Mouse (Mus musculus) embryonic facial prominence, embryonic 11.5 days (tissue): ENCODE measurements around the gene Baz1b. TPM values are rescaled to one million over a fixed set of nuclear protein-coding genes. Genes with fewer than 3 reads are reported as not detected.
A peak's percentile ranks its signal among the peaks of the same experiment; 100 is the strongest.

Experiments used
- ATAC-seq: fragments of 200-750 bp; cut with Nextera tagmentation; replicated peaks from 2 replicates; pipeline ENCODE4 v1.8.0; 2017; ENCODE audit warnings: low read depth; ENCODE audit not compliant: insufficient number of reproducible peaks, low FRiP score, low TSS enrichment
- DNase-seq: peaks from one replicate; pipeline ENCODE4 v3.0.0-alpha.2; 2015; ENCODE audit warnings: low spot score
- H3K27ac ChIP-seq: fragments of 300-500 bp; sonication (generic); replicated peaks from 2 replicates; pipeline ENCODE4 v1.5.1; 2014; ENCODE audit warnings: mild to moderate bottlenecking, low read depth, low read length, control low read depth
- H3K27me3 ChIP-seq: fragments of 300-500 bp; sonication (generic); 2 replicates; pipeline ENCODE4 v1.6.1; 2014; ENCODE audit warnings: mild to moderate bottlenecking, low read length, moderate library complexity, mixed read lengths; ENCODE audit not compliant: control insufficient read depth, insufficient read depth
- H3K36me3 ChIP-seq: fragments of 300-500 bp; sonication (generic); replicated peaks from 2 replicates; pipeline ENCODE4 v1.6.1; 2014; ENCODE audit warnings: low read depth, mild to moderate bottlenecking, low read length, moderate library complexity, mixed read lengths; ENCODE audit not compliant: control insufficient read depth, insufficient read depth
- H3K4me1 ChIP-seq: fragments of 300-500 bp; sonication (generic); 2 replicates; pipeline ENCODE4 v1.6.1; 2014; ENCODE audit warnings: low read length, mixed read lengths; ENCODE audit not compliant: control insufficient read depth, insufficient read depth
- H3K4me2 ChIP-seq: fragments of 300-500 bp; sonication (generic); 2 replicates; pipeline ENCODE4 v1.6.1; 2014; ENCODE audit warnings: low read depth, mild to moderate bottlenecking, control low read depth, low read length, moderate library complexity
- H3K4me3 ChIP-seq: fragments of 300-500 bp; sonication (generic); 2 replicates; pipeline ENCODE4 v1.5.1; 2014; ENCODE audit warnings: low read depth, low read length, control low read depth
- H3K9ac ChIP-seq: fragments of 300-500 bp; sonication (generic); replicated peaks from 2 replicates; pipeline ENCODE4 v1.6.1; 2014; ENCODE audit warnings: mild to moderate bottlenecking, control low read depth, low read length
- H3K9me3 ChIP-seq: fragments of 300-500 bp; sonication (generic); replicated peaks from 2 replicates; pipeline ENCODE4 v1.6.1; 2016; ENCODE audit warnings: mild to moderate bottlenecking, low read length, inconsistent platforms, mixed read lengths; ENCODE audit not compliant: control insufficient read depth
- WGBS: fragments of 180-500 bp; shearing (Covaris S2); extraction: QIAGEN DNeasy Blood & Tissue Kit; methylation state at CpG from one replicate; pipeline ENCODE4 v1.1.7; 2014; 5-methylcytosine and 5-hydroxymethylcytosine counted together
- polyA plus RNA-seq: library from polyadenylated mRNA; unstranded; fragments of >200 nt; fragmentation: Nextera tagmentation; extraction: Ambion mirVana; gene quantifications from 2 replicates; pipeline ENCODE4 v1.2.1, GENCODE M21; 2014

Gene Baz1b
- polyA plus RNA-seq, 1 experiment from 2014 or later: 65.6 TPM

GRCm38 (mm10) chr5:135169479-135169878 is 17.6 kb upstream of the Baz1b start:
- no peaks in the 10 kb centered on the region; the same call in 1 of the 2 replicates for H3K36me3 ChIP-seq
- peak overlapping the region; percentile 62 for H3K4me2 ChIP-seq
- H3K27ac ChIP-seq: no peak overlapping the region
- peak overlapping the region; percentile 72 for H3K4me3 ChIP-seq
- H3K9ac ChIP-seq: peak overlapping the region; percentile 67
- H3K4me1 ChIP-seq: no peaks in the 10 kb centered on the region
- DNase-seq (no peak), ATAC-seq (no peak)
- no peaks in the 10 kb centered on the region for H3K27me3 ChIP-seq
- 89% methylated on average over 5 of the region's 5 CpGs for WGBS
- no peaks in the 10 kb centered on the region for H3K9me3 ChIP-seq

GRCm38 (mm10) chr5:135171688-135172220 is 15.3 kb upstream of the Baz1b start:
- WGBS: 86% methylated on average over 6 of the region's 6 CpGs
- no peak overlapping the region for H3K9ac ChIP-seq
- H3K36me3 ChIP-seq: no peaks in the 10 kb centered on the region; the same call in none of the 2 replicates
- no peaks in the 10 kb centered on the region for H3K4me1 ChIP-seq
- H3K4me2 ChIP-seq: no peak overlapping the region
- H3K27ac ChIP-seq: no peak overlapping the region
- H3K9me3 ChIP-seq: no peaks in the 10 kb centered on the region
- no peak for DNase-seq
- no peak for ATAC-seq
- no peaks in the 10 kb centered on the region for H3K27me3 ChIP-seq
- H3K4me3 ChIP-seq: no peak overlapping the region

GRCm38 (mm10) chr5:135172986-135173385 is 14.1 kb upstream of the Baz1b start:
- Histone ChIP-seq H3K4me3 (no peak overlapping the region), H3K36me3 (no peaks in the 10 kb centered on the region; the same call in none of the 2 replicates), H3K27me3 (no peaks in the 10 kb centered on the region), H3K9me3 (no peaks in the 10 kb centered on the region), H3K27ac (no peak overlapping the region), H3K4me1 (no peaks in the 10 kb centered on the region), H3K9ac (no peak overlapping the region), H3K4me2 (no peak overlapping the region)
- no peak for DNase-seq
- 91% methylated on average over 5 of the region's 5 CpGs for WGBS
- ATAC-seq: no peak

GRCm38 (mm10) chr5:135175086-135175485 is 12.0 kb upstream of the Baz1b start:
- ATAC-seq (no peak), DNase-seq (no peak)
- H3K9ac ChIP-seq: no peak overlapping the region
- H3K4me2 ChIP-seq: no peak overlapping the region
- no peak overlapping the region for H3K27ac ChIP-seq
- no peaks in the 10 kb centered on the region for H3K9me3 ChIP-seq
- H3K4me3 ChIP-seq: no peak overlapping the region
- H3K27me3 ChIP-seq: no peaks in the 10 kb centered on the region
- H3K36me3 ChIP-seq: peaks cover 5% of the 10 kb centered on the region
- H3K4me1 ChIP-seq: no peaks in the 10 kb centered on the region

GRCm38 (mm10) chr5:135178523-135178922 is 8.5 kb upstream of the Baz1b start:
- Histone ChIP-seq H3K36me3 (peaks cover 13% of the 10 kb centered on the region), H3K4me1 (no peaks in the 10 kb centered on the region), H3K4me3 (no peak overlapping the region), H3K9ac (no peak overlapping the region), H3K27me3 (no peaks in the 10 kb centered on the region), H3K27ac (no peak overlapping the region), H3K9me3 (no peaks in the 10 kb centered on the region), H3K4me2 (no peak overlapping the region)
- DNase-seq (no peak), ATAC-seq (no peak)
- 73% methylated on average over 3 of the region's 3 CpGs for WGBS

- H3K9me3 ChIP-seq: no peaks in the 10 kb centered on the region
Observed at GRCm38 (mm10) chr5:135178996-135179395, 8.1 kb upstream of the Baz1b start.

GRCm38 (mm10) chr5:135179616-135180015 is 7.4 kb upstream of the Baz1b start:
- H3K27ac ChIP-seq: no peak overlapping the region
- 93% methylated on average over 7 of the region's 7 CpGs for WGBS
- peaks cover 13% of the 10 kb centered on the region for H3K36me3 ChIP-seq
- H3K27me3 ChIP-seq: no peaks in the 10 kb centered on the region
- no peaks in the 10 kb centered on the region for H3K4me1 ChIP-seq
- no peak overlapping the region for H3K9ac ChIP-seq
- no peak for ATAC-seq
- H3K9me3 ChIP-seq: no peaks in the 10 kb centered on the region
- no peak for DNase-seq
- no peak overlapping the region for H3K4me2 ChIP-seq
- H3K4me3 ChIP-seq: no peak overlapping the region

More at GRCm38 (mm10) chr5:135178996-135179395, 8.1 kb upstream of the Baz1b start:
- no peak overlapping the region for H3K9ac ChIP-seq
- H3K4me3 ChIP-seq: no peak overlapping the region
- H3K27me3 ChIP-seq: no peaks in the 10 kb centered on the region
- WGBS: 83% methylated on average over 4 of the region's 4 CpGs
- no peak for ATAC-seq
- H3K4me2 ChIP-seq: no peak overlapping the region
- H3K36me3 ChIP-seq: peaks cover 13% of the 10 kb centered on the region
- no peak overlapping the region for H3K27ac ChIP-seq
- DNase-seq: no peak
- no peaks in the 10 kb centered on the region for H3K4me1 ChIP-seq

- 92% methylated on average over 14 of the region's 14 CpGs for WGBS
- H3K36me3 ChIP-seq: peaks cover 13% of the 10 kb centered on the region
Observed at GRCm38 (mm10) chr5:135180796-135181195, 6.3 kb upstream of the Baz1b start.

More at GRCm38 (mm10) chr5:135180796-135181195, 6.3 kb upstream of the Baz1b start:
- Histone ChIP-seq H3K4me3 (no peak overlapping the region), H3K27ac (no peak overlapping the region), H3K27me3 (no peaks in the 10 kb centered on the region), H3K9ac (no peak overlapping the region), H3K4me2 (no peak overlapping the region), H3K4me1 (no peaks in the 10 kb centered on the region), H3K9me3 (no peaks in the 10 kb centered on the region)
- DNase-seq (no peak), ATAC-seq (no peak)
